Mouse (Mus musculus): Measurements from ENCODE around the gene Abhd11. TPM values are rescaled to one million over a fixed set of nuclear protein-coding genes. Genes with fewer than 3 reads are reported as not detected.
"Not testable (repeated sequence)": the region's sequence is repeated elsewhere in the genome, so short reads cannot be mapped to it uniquely, and the experiment has no call there.

Gene Abhd11
- polyA plus RNA-seq (2014; fragmentation: Nextera tagmentation; extraction: Ambion mirVana), result 58.2 and 59.9 TPM in 2 replicates

GRCm38 (mm10) chr5:135008671-135009589 lies at the start of gene Abhd11:
Gene Abhd11, plus strand, starts transcription at chr5:135009152.
- Histone ChIP-seq H3K9me3 (replicated peaks; ENCODE audit: control insufficient read depth, low read length) (no peaks in the 10 kb centered on the region), H3K4me2 (peak within 1 kb of the TSS; percentile 87), H3K4me1 (ENCODE audit: control insufficient read depth, insufficient read depth, low read length) (peaks cover 19% of the 10 kb centered on the region), H3K27me3 (ENCODE audit: control insufficient read depth, insufficient read depth, low read length) (peaks cover 2% of the 10 kb centered on the region; the same call in 1 of the 2 replicates), H3K36me3 (ENCODE audit: control insufficient read depth, insufficient read depth, low read length) (no peaks in the 10 kb centered on the region), H3K9ac (ENCODE audit: low read depth, low read length) (peak within 1 kb of the TSS; percentile 90), H3K27ac (ENCODE audit: low read depth, low read length) (peak within 1 kb of the TSS; percentile 98), H3K4me3 (ENCODE audit: low read depth, low read length) (peak within 1 kb of the TSS; percentile 66)
- WGBS (ENCODE audit: insufficient replicate concordance), result under 1% methylated on average over 52 of the region's 52 CpGs
- peak; percentile 85 for ATAC-seq (replicated peaks; ENCODE audit: insufficient number of reproducible peaks, low FRiP score, low TSS enrichment)

GRCm38 (mm10) chr5:134960430-134960829 lies 48.5 kb upstream of the Abhd11 start:
- Histone ChIP-seq H3K4me1 (ENCODE audit: control insufficient read depth, insufficient read depth, low read length) (no peaks in the 10 kb centered on the region), H3K36me3 (ENCODE audit: control insufficient read depth, insufficient read depth, low read length) (no peaks in the 10 kb centered on the region), H3K4me3 (ENCODE audit: low read depth, low read length) (no peak overlapping the region), H3K27me3 (ENCODE audit: control insufficient read depth, insufficient read depth, low read length) (no peaks in the 10 kb centered on the region), H3K4me2 (no peak overlapping the region), H3K9me3 (replicated peaks; ENCODE audit: control insufficient read depth, low read length) (no peaks in the 10 kb centered on the region), H3K27ac (ENCODE audit: low read depth, low read length) (no peak overlapping the region), H3K9ac (ENCODE audit: low read depth, low read length) (no peak overlapping the region)
- ATAC-seq (replicated peaks; ENCODE audit: insufficient number of reproducible peaks, low FRiP score, low TSS enrichment), result no peak
- WGBS (ENCODE audit: insufficient replicate concordance), result 74% methylated on average over 2 of the region's 2 CpGs

GRCm38 (mm10) chr5:134961519-134961918 lies 47.4 kb upstream of the Abhd11 start:
- H3K9me3 ChIP-seq (replicated peaks; ENCODE audit: control insufficient read depth, low read length), result no peaks in the 10 kb centered on the region
- no peaks in the 10 kb centered on the region for H3K4me1 ChIP-seq (ENCODE audit: control insufficient read depth, insufficient read depth, low read length)
- H3K27ac ChIP-seq (ENCODE audit: low read depth, low read length), result no peak overlapping the region
- no peaks in the 10 kb centered on the region for H3K27me3 ChIP-seq (ENCODE audit: control insufficient read depth, insufficient read depth, low read length)
- 97% methylated on average over 2 of the region's 2 CpGs for WGBS (ENCODE audit: insufficient replicate concordance)
- ATAC-seq (replicated peaks; ENCODE audit: insufficient number of reproducible peaks, low FRiP score, low TSS enrichment), result no peak
- H3K4me2 ChIP-seq, result no peak overlapping the region
- H3K9ac ChIP-seq (ENCODE audit: low read depth, low read length), result no peak overlapping the region
- H3K4me3 ChIP-seq (ENCODE audit: low read depth, low read length), result no peak overlapping the region
- H3K36me3 ChIP-seq (ENCODE audit: control insufficient read depth, insufficient read depth, low read length), result no peaks in the 10 kb centered on the region

- Histone ChIP-seq H3K4me3 (ENCODE audit: low read depth, low read length) (no peak overlapping the region), H3K9ac (ENCODE audit: low read depth, low read length) (no peak overlapping the region), H3K27ac (ENCODE audit: low read depth, low read length) (no peak overlapping the region), H3K9me3 (replicated peaks; ENCODE audit: control insufficient read depth, low read length) (no peaks in the 10 kb centered on the region), H3K4me1 (ENCODE audit: control insufficient read depth, insufficient read depth, low read length) (no peaks in the 10 kb centered on the region), H3K36me3 (ENCODE audit: control insufficient read depth, insufficient read depth, low read length) (no peaks in the 10 kb centered on the region), H3K27me3 (ENCODE audit: control insufficient read depth, insufficient read depth, low read length) (peaks cover 4% of the 10 kb centered on the region; the same call in 1 of the 2 replicates), H3K4me2 (no peak overlapping the region)
- 20% methylated on average over 5 of the region's 5 CpGs for WGBS (ENCODE audit: insufficient replicate concordance)
- ATAC-seq (replicated peaks; ENCODE audit: insufficient number of reproducible peaks, low FRiP score, low TSS enrichment), result no peak
Measured at GRCm38 (mm10) chr5:134963546-134963945, 45.4 kb upstream of the Abhd11 start.

- not testable (repeated sequence) for H3K36me3 ChIP-seq (ENCODE audit: control insufficient read depth, insufficient read depth, low read length); H3K27me3 ChIP-seq (ENCODE audit: control insufficient read depth, insufficient read depth, low read length); H3K9ac ChIP-seq (ENCODE audit: low read depth, low read length); H3K9me3 ChIP-seq (replicated peaks; ENCODE audit: control insufficient read depth, low read length); H3K4me1 ChIP-seq (ENCODE audit: control insufficient read depth, insufficient read depth, low read length); H3K4me2 ChIP-seq; H3K27ac ChIP-seq (ENCODE audit: low read depth, low read length); H3K4me3 ChIP-seq (ENCODE audit: low read depth, low read length); ATAC-seq (replicated peaks; ENCODE audit: insufficient number of reproducible peaks, low FRiP score, low TSS enrichment)
Measured at GRCm38 (mm10) chr5:134964655-134965054, 44.3 kb upstream of the Abhd11 start.

GRCm38 (mm10) chr5:134965473-134965851 lies 43.5 kb upstream of the Abhd11 start:
- ATAC-seq (replicated peaks; ENCODE audit: insufficient number of reproducible peaks, low FRiP score, low TSS enrichment), result no peak
- no peak overlapping the region for H3K9ac ChIP-seq (ENCODE audit: low read depth, low read length)
- H3K4me1 ChIP-seq (ENCODE audit: control insufficient read depth, insufficient read depth, low read length), result no peaks in the 10 kb centered on the region
- H3K36me3 ChIP-seq (ENCODE audit: control insufficient read depth, insufficient read depth, low read length), result no peaks in the 10 kb centered on the region
- H3K4me3 ChIP-seq (ENCODE audit: low read depth, low read length), result peak overlapping the region; percentile 20; the same call in 1 of the 2 replicates
- 4% methylated on average over 10 of the region's 10 CpGs for WGBS (ENCODE audit: insufficient replicate concordance)
- H3K9me3 ChIP-seq (replicated peaks; ENCODE audit: control insufficient read depth, low read length), result no peaks in the 10 kb centered on the region
- H3K27me3 ChIP-seq (ENCODE audit: control insufficient read depth, insufficient read depth, low read length), result peaks cover 4% of the 10 kb centered on the region; the same call in 1 of the 2 replicates
- peak overlapping the region; percentile 57 for H3K4me2 ChIP-seq
- no peak overlapping the region for H3K27ac ChIP-seq (ENCODE audit: low read depth, low read length)

GRCm38 (mm10) chr5:134965852-134966821 lies 42.8 kb upstream of the Abhd11 start:
- peak; percentile 47 for ATAC-seq (replicated peaks; ENCODE audit: insufficient number of reproducible peaks, low FRiP score, low TSS enrichment)
- Histone ChIP-seq H3K9ac (ENCODE audit: low read depth, low read length) (0 out of 2 replicates have a peak overlapping the region, but pooled peaks have one; percentile 24), H3K4me1 (ENCODE audit: control insufficient read depth, insufficient read depth, low read length) (no peaks in the 10 kb centered on the region), H3K27me3 (ENCODE audit: control insufficient read depth, insufficient read depth, low read length) (peaks cover 4% of the 10 kb centered on the region; the same call in 1 of the 2 replicates), H3K9me3 (replicated peaks; ENCODE audit: control insufficient read depth, low read length) (no peaks in the 10 kb centered on the region), H3K4me3 (ENCODE audit: low read depth, low read length) (peak overlapping the region; percentile 20), H3K27ac (ENCODE audit: low read depth, low read length) (no peak overlapping the region), H3K36me3 (ENCODE audit: control insufficient read depth, insufficient read depth, low read length) (no peaks in the 10 kb centered on the region), H3K4me2 (peak overlapping the region; percentile 57)
- 7% methylated on average over 33 of the region's 33 CpGs for WGBS (ENCODE audit: insufficient replicate concordance)

GRCm38 (mm10) chr5:134967164-134967944 lies 41.6 kb upstream of the Abhd11 start:
- Histone ChIP-seq H3K9me3 (replicated peaks; ENCODE audit: control insufficient read depth, low read length) (no peaks in the 10 kb centered on the region), H3K27ac (ENCODE audit: low read depth, low read length) (no peak overlapping the region), H3K36me3 (ENCODE audit: control insufficient read depth, insufficient read depth, low read length) (no peaks in the 10 kb centered on the region), H3K4me2 (no peak overlapping the region), H3K4me1 (ENCODE audit: control insufficient read depth, insufficient read depth, low read length) (no peaks in the 10 kb centered on the region), H3K27me3 (ENCODE audit: control insufficient read depth, insufficient read depth, low read length) (peaks cover 4% of the 10 kb centered on the region; the same call in 1 of the 2 replicates), H3K4me3 (ENCODE audit: low read depth, low read length) (no peak overlapping the region), H3K9ac (ENCODE audit: low read depth, low read length) (no peak overlapping the region)
- ATAC-seq (replicated peaks; ENCODE audit: insufficient number of reproducible peaks, low FRiP score, low TSS enrichment), result 0 out of 2 replicates have a peak, but pooled peaks have one; percentile 11
- WGBS (ENCODE audit: insufficient replicate concordance), result 66% methylated on average over 20 of the region's 20 CpGs

All from heart, embryonic 11.5 days (tissue).